Mouse (Mus musculus) NIH3T3 (cell line): Measurements from ENCODE around the gene D8Ertd738e.

Source experiments
- DNase-seq: peaks from one replicate; pipeline ENCODE4 v3.0.0-alpha.2; 2012; ENCODE audit warnings: low read depth

The D8Ertd738e gene

DNA sequence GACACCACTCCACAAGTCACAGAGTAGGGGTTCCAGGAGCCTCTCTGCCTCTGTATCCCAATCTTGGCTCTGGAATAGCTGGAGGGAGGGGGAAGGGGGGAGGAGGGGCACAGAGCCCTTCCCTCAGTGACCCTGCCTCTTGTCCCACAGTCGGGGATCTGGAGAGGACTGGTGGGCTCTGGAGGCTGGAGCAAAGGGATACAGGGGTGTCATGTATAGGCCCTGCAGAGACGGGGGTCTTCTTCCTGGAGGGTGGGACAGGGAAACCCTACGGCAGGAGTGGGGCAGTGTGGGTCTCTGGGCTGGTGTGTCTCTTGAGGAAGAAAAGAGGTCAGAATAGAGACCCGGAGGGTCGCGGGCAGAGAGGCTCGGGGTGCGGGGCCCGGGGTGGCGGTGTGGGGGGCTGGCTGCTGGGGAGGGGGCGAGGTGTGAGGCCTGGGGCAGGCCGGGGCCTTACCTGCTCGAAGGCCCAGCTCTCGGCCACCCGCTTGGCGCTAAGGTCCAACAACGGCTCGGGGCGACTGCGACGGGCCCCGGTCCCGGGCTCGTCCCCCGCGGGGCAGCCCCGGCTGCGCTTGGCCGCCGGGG is 13.0 kb downstream of the D8Ertd738e start:
- DNase-seq: no peak

DNA sequence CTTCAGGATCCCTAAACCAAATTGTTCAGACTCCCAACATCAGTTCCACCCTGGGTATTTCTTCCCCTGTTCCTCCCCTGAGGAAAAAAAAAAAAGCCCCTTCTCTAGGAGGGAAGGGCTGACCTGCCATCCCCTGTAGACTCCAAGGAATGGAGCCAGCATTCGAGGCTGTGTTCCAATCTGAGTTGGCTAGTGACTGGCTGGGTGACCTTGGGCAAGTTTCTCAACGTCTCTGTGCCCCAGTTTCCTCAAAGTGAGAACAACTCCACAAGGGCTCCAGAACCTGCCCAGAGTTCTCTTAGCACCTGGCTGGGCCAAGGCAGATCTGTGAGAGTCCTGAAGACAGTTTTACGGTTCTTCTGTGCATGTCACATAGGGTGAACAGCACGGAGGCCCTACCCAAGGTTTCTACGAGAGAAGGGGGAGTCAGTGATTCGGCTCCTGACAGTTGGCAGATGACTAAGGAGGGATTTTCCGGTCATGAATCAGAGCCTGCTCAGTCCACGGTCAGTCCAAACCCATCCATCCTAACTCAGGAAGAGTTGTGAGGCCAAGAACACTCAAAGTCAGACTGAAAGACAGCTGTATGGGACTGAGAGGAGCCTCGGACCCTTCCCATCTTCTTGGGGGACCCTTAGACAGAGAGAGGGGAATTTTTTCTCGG is 13.6 kb downstream of the D8Ertd738e start:
- peak; percentile 82 for DNase-seq

GRCm38 (mm10) chr8:84233055-84233454 is 16.5 kb downstream of the D8Ertd738e start:
- no peak for DNase-seq

GRCm38 (mm10) chr8:84230735-84231134 is 18.8 kb downstream of the D8Ertd738e start:
- no peak for DNase-seq

DNA sequence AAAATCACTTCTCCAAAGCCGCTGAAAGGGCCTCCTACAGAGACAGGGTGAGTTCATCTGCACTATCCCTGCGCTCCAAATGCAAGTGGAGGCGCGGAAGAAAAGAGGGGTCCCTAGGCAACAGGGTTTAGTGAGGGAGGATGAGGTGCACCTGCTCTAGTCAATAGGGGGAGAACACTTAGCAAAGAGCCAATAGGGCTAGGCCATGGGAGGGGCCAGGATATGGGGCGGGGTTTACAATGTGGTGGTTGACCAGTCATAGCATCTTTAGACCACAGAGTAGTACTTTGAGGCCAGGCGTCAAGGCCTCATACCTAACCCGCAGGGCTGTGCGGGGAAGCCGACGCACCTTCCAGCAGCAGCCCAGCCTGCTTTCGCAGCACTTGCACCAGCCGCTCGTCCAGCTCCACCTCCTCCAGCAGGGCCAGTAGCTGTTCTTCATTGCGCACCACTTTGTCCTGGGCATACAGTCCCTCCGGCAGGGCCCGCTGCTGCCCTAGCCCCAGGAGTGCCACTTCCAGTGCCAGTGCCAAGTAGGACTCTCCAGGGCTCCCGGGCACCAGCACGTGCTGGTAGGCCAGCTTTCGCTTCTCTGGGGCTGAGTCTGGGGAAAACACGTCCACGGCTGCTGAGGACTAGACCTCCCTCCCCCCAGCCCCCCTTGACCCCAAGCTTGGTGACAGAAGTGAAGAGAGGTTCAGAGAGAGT is 26.0 kb downstream of the D8Ertd738e start:
- no peak for DNase-seq

DNA sequence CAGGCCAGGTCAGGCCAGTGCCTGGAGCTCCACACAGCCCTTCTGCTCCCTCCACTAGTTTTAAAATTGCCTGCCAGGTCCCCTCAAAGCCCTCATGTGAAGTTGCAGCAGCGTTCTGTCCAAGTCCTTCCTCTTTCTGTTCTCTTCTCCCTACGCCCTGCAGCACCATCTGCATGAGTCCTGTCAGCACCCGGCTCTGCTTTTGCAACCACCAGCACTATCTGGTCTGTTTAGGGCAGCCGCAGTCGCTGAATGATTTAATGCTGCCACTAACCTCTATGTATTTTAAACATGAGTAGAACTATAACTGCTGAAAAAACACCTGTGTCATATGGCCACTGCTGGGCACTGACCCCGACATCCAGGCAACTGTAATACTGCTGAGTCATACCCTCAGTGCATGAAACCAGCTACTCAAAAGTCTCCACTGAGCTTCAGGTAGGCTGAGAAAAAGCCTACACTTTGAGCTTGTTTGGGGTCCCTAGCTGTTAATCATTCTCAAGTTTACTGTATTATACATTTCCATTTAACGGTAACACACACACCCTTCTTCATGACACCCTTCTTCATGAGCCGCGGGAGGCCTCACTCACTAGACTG is 26.9 kb downstream of the D8Ertd738e start:
- no peak for DNase-seq

GRCm38 (mm10) chr8:84220105-84220504 is 29.4 kb downstream of the D8Ertd738e start:
- no peak for DNase-seq

GRCm38 (mm10) chr8:84218143-84218542 is 31.4 kb downstream of the D8Ertd738e start:
- DNase-seq: no peak

DNA sequence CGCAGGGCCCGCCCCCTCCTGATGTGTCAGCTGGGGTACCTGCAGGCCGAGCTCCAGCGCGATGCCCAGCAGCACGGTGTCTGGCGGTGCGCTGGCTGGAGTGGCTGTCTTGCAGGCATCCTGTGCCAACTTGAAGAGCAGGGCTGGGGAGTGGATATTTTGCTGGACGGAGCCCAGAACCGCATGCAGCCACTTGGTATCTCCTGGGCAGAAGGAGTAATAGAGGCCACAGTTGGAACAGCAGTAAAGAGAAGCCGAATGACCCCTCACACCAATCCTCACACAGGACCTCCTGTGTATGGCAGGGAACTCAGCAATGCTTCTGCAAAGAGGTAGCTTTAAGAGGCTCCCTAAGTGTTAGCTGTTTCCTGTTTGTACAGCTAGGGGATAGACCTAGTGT is 32.3 kb downstream of the D8Ertd738e start:
- no peak for DNase-seq

DNA sequence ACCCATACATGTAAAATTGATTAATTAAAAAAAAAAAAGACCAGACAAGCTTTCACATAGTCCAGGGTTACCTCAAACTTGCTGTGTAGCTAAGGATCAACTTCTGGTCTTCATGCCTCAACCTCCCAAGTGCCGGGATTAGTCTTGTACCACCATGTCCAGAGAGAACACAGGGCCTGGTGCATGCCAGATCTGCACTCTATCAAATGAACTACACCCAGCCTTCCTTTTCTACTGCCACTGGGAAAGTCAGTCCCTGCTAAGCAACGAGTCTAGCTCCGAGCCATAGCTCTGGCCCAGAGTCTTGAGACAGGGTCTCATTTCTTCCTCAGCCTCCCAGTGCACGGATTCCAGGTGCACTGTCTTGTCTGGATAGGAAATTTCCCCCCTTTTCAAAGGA is 36.2 kb downstream of the D8Ertd738e start:
- DNase-seq: no peak

DNA sequence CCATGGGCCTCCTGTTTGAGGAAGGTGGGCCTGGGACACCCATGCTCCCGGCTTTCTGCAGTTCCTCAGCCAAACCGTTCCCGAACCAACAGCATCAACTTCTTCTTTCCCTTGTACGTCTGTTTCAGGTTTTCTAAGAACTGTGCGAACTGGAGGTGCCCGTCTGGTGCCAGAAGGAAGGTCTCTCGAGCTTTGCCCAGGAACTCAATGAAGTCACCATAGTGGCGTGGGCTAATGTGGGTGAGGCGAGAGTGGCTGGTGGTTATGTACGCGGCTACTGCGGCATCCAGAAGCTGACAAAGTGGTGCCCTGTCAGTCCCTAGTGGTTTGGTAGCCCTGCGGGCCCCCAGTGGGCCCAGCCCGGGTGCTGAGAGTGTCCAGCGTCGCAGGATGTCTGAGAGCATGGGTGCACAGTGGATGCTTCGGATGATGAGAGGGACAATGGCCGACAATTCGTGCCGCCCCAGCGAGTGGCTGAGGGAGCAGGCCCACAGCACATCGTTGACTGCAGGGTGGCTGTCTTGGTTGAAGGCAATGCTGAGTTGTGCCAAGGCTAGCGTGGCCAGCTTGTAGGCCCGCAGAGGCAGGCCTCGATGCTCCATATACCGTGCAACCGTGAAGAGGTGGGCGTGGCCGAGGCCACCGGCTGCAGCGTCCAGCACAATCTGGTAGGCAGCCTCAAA is 37.5 kb downstream of the D8Ertd738e start:
- no peak for DNase-seq

GRCm38 (mm10) chr8:84211202-84211601 is 38.3 kb downstream of the D8Ertd738e start:
- no peak for DNase-seq

GRCm38 (mm10) chr8:84210167-84210791 is 39.2 kb downstream of the D8Ertd738e start:
- DNase-seq: peak; percentile 88

- no peak for DNase-seq
These were observed 40.8 kb downstream of the D8Ertd738e start for GRCm38 (mm10) chr8:84208381-84209380.

- DNase-seq: peak; percentile 39
These were observed 41.7 kb downstream of the D8Ertd738e start for GRCm38 (mm10) chr8:84207811-84208210.

GRCm38 (mm10) chr8:84206666-84207065 is 42.9 kb downstream of the D8Ertd738e start:
- no peak for DNase-seq

DNA sequence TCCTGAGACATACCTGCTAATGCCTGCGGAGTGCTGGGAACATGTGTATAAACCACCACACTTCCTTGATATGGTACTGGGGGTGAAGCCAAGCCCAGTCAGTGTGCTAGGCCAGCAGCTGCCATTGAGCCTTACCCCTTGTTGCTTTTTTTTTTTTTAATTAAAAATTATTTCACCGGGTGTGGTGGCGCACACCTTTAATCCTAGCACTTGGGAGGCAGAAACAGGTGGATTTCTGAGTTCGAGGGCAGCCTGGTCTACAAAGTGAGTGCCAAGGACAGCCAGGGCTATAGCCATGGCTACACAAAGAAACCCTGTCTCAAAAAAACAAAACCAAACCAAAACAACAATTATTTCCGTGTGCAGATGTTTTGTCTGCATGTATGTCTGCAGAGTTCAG is 44.4 kb downstream of the D8Ertd738e start:
- DNase-seq: no peak

DNA sequence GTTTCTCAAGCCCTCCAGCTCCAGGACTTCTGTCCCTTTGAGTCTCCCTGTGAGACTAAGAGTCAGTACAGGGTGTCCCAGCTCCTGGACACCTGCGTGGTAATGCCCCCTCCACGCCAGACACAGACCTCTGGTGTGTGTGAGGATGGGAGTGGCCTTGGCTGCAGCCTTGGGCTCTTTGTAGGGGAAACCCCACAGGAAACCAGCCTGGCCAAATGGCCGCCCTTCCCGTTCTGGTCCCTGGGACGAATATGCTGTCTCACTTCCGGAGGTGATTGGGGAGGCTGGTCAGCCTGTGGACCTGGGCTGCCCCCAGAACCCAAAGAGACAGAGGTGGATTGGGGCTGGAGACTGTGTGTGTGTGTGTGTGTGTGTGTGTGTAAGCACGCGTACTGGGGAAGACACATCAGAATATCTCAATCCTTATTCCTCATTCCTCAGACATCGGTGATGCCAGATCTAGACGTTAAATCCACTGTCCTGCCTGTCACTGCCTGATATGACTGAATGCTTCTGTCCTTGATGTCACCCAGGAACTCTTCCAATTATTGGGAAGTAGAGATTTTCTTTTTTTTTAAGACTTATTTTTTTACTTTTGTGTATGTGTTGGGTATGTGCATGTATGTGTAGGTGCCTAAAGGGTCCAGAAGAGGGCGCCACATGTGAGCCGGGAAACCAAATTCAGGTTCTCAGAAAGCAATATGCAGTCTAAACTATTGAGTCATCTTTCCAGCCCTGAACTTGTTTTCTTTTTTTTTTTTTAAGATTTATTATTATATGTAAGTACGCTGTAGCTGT is 45.3 kb downstream of the D8Ertd738e start:
- DNase-seq: peak; percentile 74
